Mouse (Mus musculus) stomach, embryonic 14.5 days (tissue): ENCODE measurements at regions not wholly inside any gene's neighbourhood (a gene's known extent, or its start where the extent isn't known, plus 50 kb on each side); places are given as distances from the start of the nearest gene placed in this dataset.

Experiments used
- ATAC-seq: fragments of 200-750 bp; cut with Nextera tagmentation; 2 replicates; pipeline ENCODE4 v1.8.0; 2017; ENCODE audit warnings: low read depth, moderate TSS enrichment; ENCODE audit not compliant: insufficient number of reproducible peaks, insufficient read depth, low FRiP score
- H3K27ac ChIP-seq: fragments of 300-500 bp; sonication (generic); 2 replicates; pipeline ENCODE4 v1.5.1; 2014; ENCODE audit warnings: mild to moderate bottlenecking, low read length, moderate library complexity, mixed read lengths
- H3K27me3 ChIP-seq: fragments of 300-500 bp; sonication (generic); 2 replicates; pipeline ENCODE4 v1.6.1; 2014; ENCODE audit warnings: low read length, control low read depth, mixed read lengths; ENCODE audit not compliant: control insufficient read depth, insufficient read depth
- H3K36me3 ChIP-seq: fragments of 300-500 bp; sonication (generic); 2 replicates; pipeline ENCODE4 v1.6.1; 2014; ENCODE audit warnings: mild to moderate bottlenecking, control low read depth, low read length, moderate library complexity, mixed read lengths; ENCODE audit not compliant: control insufficient read depth, insufficient read depth
- H3K4me1 ChIP-seq: fragments of 300-500 bp; sonication (generic); 2 replicates; pipeline ENCODE4 v1.6.1; 2014; ENCODE audit warnings: low read length, control low read depth, mixed read lengths; ENCODE audit not compliant: control insufficient read depth, insufficient read depth
- H3K4me2 ChIP-seq: fragments of 300-500 bp; sonication (generic); replicated peaks from 2 replicates; pipeline ENCODE4 v1.6.1; 2014; ENCODE audit warnings: low read depth, low read length, control low read depth
- H3K4me3 ChIP-seq: fragments of 300-500 bp; sonication (generic); 2 replicates; pipeline ENCODE4 v1.5.1; 2014; ENCODE audit warnings: low read depth, low read length, control low read depth
- H3K9ac ChIP-seq: fragments of 300-500 bp; sonication (generic); replicated peaks from 2 replicates; pipeline ENCODE4 v1.6.1; 2014; ENCODE audit warnings: low read depth, mild to moderate bottlenecking, control low read depth, low read length, moderate library complexity, mixed read lengths
- H3K9me3 ChIP-seq: fragments of 300-500 bp; sonication (generic); 2 replicates; pipeline ENCODE4 v1.6.1; 2016; ENCODE audit warnings: low read depth, low read length, control low read depth; ENCODE audit not compliant: control insufficient read depth
- WGBS: fragments of 180-500 bp; shearing (Covaris S2); extraction: QIAGEN DNeasy Blood & Tissue Kit; methylation state at CpG from one replicate; pipeline ENCODE4 v1.1.7; 2014; 5-methylcytosine and 5-hydroxymethylcytosine counted together

DNA sequence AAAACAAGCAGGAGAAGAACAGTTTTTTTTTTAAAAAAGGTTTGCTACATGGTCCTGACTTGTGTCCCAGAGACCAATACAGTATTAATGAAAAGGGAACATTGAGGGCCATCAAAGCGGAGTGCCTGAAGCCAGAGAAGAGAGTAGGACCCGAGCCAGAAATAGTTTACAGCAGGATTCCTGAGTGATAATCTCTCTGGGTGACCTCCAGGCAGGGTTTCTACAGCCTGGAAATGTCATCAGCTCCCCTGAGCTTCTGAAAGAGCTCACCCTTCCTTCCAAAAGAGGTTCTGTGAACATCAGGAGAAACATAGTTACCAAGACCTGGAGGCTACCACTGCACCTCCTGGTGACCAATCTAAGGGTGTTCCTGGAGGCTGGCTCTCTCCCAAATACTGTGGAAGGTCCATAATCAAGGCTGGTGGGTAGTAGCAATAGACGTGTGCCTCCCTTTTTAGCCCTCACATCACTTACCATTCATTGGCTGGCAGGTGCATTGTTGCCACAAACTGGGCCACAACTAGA, 70.7 kb upstream of the Hddc2 start:
- WGBS: 70% methylated on average over 3 of the region's 3 CpGs
- Histone ChIP-seq H3K4me2 (no peak overlapping the region), H3K4me1 (no peaks in the 10 kb centered on the region), H3K4me3 (no peak overlapping the region), H3K9ac (no peak overlapping the region), H3K9me3 (no peaks in the 10 kb centered on the region), H3K27me3 (no peaks in the 10 kb centered on the region), H3K27ac (no peak overlapping the region), H3K36me3 (no peaks in the 10 kb centered on the region)
- ATAC-seq: no peak

- Histone ChIP-seq H3K4me3 (no peak overlapping the region), H3K36me3 (no peaks in the 10 kb centered on the region), H3K4me2 (no peak overlapping the region), H3K9ac (no peak overlapping the region), H3K4me1 (no peaks in the 10 kb centered on the region), H3K27me3 (no peaks in the 10 kb centered on the region), H3K9me3 (no peaks in the 10 kb centered on the region), H3K27ac (no peak overlapping the region)
- ATAC-seq: no peak
- WGBS: 46% methylated on average over 8 of the region's 8 CpGs
Observed at GRCm38 (mm10) chr10:31252584-31253381, 60.4 kb upstream of the Hddc2 start.

GRCm38 (mm10) chr10:31256934-31257333, 56.2 kb upstream of the Hddc2 start:
- Histone ChIP-seq H3K9me3 (no peaks in the 10 kb centered on the region), H3K27ac (no peak overlapping the region), H3K27me3 (no peaks in the 10 kb centered on the region), H3K4me1 (no peaks in the 10 kb centered on the region), H3K36me3 (no peaks in the 10 kb centered on the region), H3K4me2 (no peak overlapping the region), H3K4me3 (no peak overlapping the region), H3K9ac (no peak overlapping the region)
- WGBS: 44% methylated on average over 1 of the region's 1 CpGs
- ATAC-seq: no peak

DNA sequence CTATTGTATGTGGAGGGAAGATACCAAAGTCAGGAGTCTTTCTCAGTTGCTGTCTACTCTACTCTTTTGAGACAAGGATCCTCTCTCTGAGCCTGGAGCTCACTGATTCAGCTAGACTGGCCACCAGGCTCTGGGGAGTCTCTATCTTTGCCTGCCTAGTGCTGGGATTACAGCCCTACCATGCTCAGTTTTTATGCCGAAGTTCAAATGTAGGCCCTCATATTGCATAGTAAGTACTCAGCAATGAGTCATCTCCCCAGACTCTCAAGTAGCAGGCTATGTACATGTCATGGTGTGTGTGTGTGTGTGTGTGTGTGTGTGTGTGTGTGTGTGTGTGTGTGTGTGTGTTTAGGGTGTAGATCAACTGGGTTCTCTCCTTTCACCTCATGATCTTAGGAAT, 55.6 kb upstream of the Hddc2 start:
- H3K27ac ChIP-seq: peak overlapping the region; percentile 22; the same call in 1 of the 2 replicates
- no peak overlapping the region for H3K4me3 ChIP-seq
- H3K4me2 ChIP-seq: no peak overlapping the region
- no peaks in the 10 kb centered on the region for H3K27me3 ChIP-seq
- H3K9me3 ChIP-seq: no peaks in the 10 kb centered on the region
- no peaks in the 10 kb centered on the region for H3K4me1 ChIP-seq
- 73% methylated on average over 1 of the region's 1 CpGs for WGBS
- ATAC-seq: no peak
- H3K9ac ChIP-seq: no peak overlapping the region
- H3K36me3 ChIP-seq: no peaks in the 10 kb centered on the region

DNA sequence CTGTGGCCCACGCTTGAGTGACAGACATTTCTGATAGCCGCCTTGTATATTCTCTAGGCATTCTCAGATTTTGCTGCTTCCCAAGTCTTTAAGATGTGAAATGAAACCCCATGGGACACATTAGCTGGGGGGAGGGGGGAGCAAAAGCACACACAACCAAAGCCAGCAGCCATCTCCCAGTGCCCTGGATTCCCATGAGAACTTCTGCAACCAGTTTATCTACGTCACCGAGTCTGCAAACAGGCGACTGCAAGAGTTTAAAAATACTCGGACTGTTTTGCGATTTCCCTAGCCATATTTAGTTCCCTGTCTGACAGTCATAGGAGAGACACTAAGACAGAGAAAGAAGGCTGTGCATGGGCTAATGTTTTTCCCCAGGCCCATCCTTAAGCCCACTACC, 52.3 kb upstream of the Hddc2 start:
- H3K9ac ChIP-seq: no peak overlapping the region

More for the DNA sequence above, 52.3 kb upstream of the Hddc2 start:
- Histone ChIP-seq H3K4me3 (no peak overlapping the region), H3K4me2 (no peak overlapping the region), H3K9me3 (no peaks in the 10 kb centered on the region), H3K36me3 (no peaks in the 10 kb centered on the region), H3K4me1 (no peaks in the 10 kb centered on the region), H3K27me3 (no peaks in the 10 kb centered on the region), H3K27ac (no peak overlapping the region)
- WGBS: 74% methylated on average over 7 of the region's 7 CpGs
- ATAC-seq: no peak
